In the genomic region with DNA sequence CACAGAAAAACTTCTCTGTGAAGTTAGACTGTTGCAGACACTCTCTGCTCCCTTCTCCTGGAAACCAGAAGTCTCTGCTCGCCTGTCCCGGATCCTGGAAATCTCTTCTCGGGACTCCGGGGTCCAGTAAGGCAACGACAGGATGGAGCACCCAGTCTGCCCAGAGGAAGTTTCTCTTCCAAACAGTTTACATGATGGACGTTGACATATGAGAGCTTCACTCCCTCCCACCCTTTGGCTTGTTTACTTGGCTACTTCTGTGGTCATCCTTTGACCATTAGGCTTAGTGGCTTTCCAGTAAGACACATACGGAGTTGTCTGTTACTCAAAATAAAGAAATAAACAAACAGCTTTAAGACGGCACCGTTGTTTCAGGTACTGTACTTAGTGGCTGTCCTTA, we compare ENCODE assay signal across 13 mouse cellular contexts.
"Had no signal": no experiment of that assay in that cellular context is flagged by ENCODE, and none has a peak within 500 bp of the region (broad histone marks: within the 10 kb centered on the region; RNA-seq: fewer than 3 reads in every experiment).

No protein-coding gene starts in this region.

- ATAC-seq: intestine, embryonic 16.5 days had no signal

- H3K36me3 ChIP-seq: hindbrain, embryonic 15.5 days; kidney, embryonic 15.5 days; limb, embryonic 10.5 days; liver, embryonic 15.5 days; midbrain, embryonic 12.5 days had no signal

- H3K27me3 ChIP-seq: hindbrain, embryonic 15.5 days; kidney, embryonic 15.5 days; liver, embryonic 15.5 days had no signal

- H3K4me1 ChIP-seq: kidney, embryonic 15.5 days; limb, embryonic 10.5 days; liver, embryonic 15.5 days; megakaryocyte, embryonic 14.5 days had no signal

- H3K4me3 ChIP-seq: hindbrain, embryonic 15.5 days; kidney, embryonic 15.5 days; limb, embryonic 10.5 days; liver, embryonic 15.5 days; megakaryocyte, embryonic 14.5 days; midbrain, embryonic 12.5 days had no signal

- H3K9ac ChIP-seq: hindbrain, embryonic 15.5 days; kidney, embryonic 15.5 days; liver, embryonic 15.5 days; midbrain, embryonic 12.5 days had no signal

- DNase-seq: kidney, adult 2 months; kidney, postnatal 14 days; thymus, adult 2 months; thymus, postnatal 25 days had no signal

- H3K9me3 ChIP-seq: hindbrain, embryonic 15.5 days; kidney, embryonic 15.5 days; limb, embryonic 10.5 days; liver, embryonic 15.5 days; megakaryocyte, embryonic 14.5 days; midbrain, embryonic 12.5 days had no signal

- H3K4me2 ChIP-seq: hindbrain, embryonic 15.5 days; kidney, embryonic 15.5 days; liver, embryonic 11.5 days; liver, embryonic 15.5 days; midbrain, embryonic 12.5 days had no signal

- H3K27ac ChIP-seq: hindbrain, embryonic 15.5 days; kidney, embryonic 15.5 days; limb, embryonic 10.5 days; liver, embryonic 15.5 days; macrophage; midbrain, embryonic 12.5 days had no signal
